In the genomic region with DNA sequence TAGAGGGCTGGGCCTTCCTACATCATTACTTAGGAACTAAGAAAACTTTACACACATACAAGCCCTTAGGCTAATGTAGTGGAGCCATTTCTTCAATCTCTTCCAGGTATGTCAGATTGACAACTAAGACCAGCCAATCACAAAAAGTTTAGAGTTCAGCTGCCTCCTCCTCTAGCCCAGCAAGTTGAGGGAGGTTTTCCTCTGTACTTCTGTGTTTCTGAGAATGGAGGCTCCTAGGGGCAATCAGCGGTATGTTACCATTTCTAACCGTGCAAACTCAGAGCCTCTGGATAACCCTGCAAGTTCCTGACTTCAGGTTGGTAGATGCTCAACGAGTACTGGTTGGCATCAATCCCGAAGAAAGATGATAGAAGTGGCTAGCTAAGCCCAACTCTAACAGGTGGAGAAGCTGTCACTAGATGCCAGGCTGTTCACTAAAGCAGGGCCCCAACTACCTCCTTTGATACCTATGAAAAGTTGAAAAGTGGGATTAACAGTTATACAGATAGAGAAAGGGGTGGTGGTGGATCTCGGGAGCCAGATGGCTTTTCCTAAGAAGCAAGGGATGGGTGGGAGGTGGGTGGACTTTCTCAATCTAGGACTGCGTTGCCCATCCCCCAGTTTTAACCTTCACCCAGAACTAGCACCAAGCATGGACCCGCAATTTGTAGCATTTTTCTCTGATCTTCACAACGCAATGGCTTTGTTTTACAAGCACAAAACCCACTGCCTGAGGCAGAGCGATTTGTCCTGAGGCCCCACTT, we compare ENCODE assay signal across 7 mouse cellular contexts. TPM values are rescaled to one million over a fixed set of nuclear protein-coding genes. Genes with fewer than 3 reads are reported as not detected.
A peak's percentile ranks its signal among the peaks of the same experiment; 100 is the strongest.
DNase-seq lines count a peak whose midpoint lies in the region; ATAC-seq and TF ChIP-seq lines count a peak whose summit lies in the region.

No protein-coding gene starts in this region.

- no peaks in the 10 kb centered on the region for H3K27me3 ChIP-seq in lung, postnatal 0 days (replicated peaks; ENCODE audit: insufficient read depth, low read length)
- H3K27me3 ChIP-seq in hindbrain, embryonic 12.5 days, result no peaks in the 10 kb centered on the region
- H3K27me3 ChIP-seq in midbrain, embryonic 12.5 days, result no peaks in the 10 kb centered on the region; the same call in 1 of the 2 replicates

- TF ChIP-seq EP300 in lung, postnatal 0 days (IDR thresholded peaks at IDR 0.05), result no peak

- H3K9ac ChIP-seq in lung, postnatal 0 days (replicated peaks; ENCODE audit: low read depth), result peak overlapping the region; percentile 32
- H3K9ac ChIP-seq in hindbrain, embryonic 12.5 days, result peak overlapping the region; percentile 92
- peak overlapping the region; percentile 91 for H3K9ac ChIP-seq in midbrain, embryonic 12.5 days (replicated peaks)

- peak; percentile 6; the same call in 1 of the 2 replicates for ATAC-seq in lung, postnatal 0 days
- 0 out of 2 replicates have a peak, but pooled peaks have one; percentile 47 for ATAC-seq in hindbrain, embryonic 12.5 days (ENCODE audit: low FRiP score)
- ATAC-seq in midbrain, embryonic 12.5 days (ENCODE audit: low FRiP score, low read depth), result peak; percentile 54; the same call in 1 of the 2 replicates

- TF ChIP-seq CTCF in lung, postnatal 0 days (IDR thresholded peaks at IDR 0.05), result no peak
- no peak for TF ChIP-seq CTCF in bone marrow, adult 2 months (IDR thresholded peaks at IDR 0.05; ENCODE audit: control insufficient read depth, insufficient read depth, low read length)

- peaks cover 21% of the 10 kb centered on the region for H3K4me1 ChIP-seq in lung, postnatal 0 days (ENCODE audit: insufficient read depth, low read depth, low read length)
- no peaks in the 10 kb centered on the region; the same call in 1 of the 2 replicates for H3K4me1 ChIP-seq in bone marrow, adult 2 months (ENCODE audit: control insufficient read depth, insufficient read depth, low read length)
- peaks cover 30% of the 10 kb centered on the region for H3K4me1 ChIP-seq in hindbrain, embryonic 12.5 days
- H3K4me1 ChIP-seq in midbrain, embryonic 12.5 days, result peaks cover 31% of the 10 kb centered on the region

- H3K36me3 ChIP-seq in lung, postnatal 0 days (ENCODE audit: insufficient read depth, low read length), result no peaks in the 10 kb centered on the region
- peaks cover 23% of the 10 kb centered on the region for H3K36me3 ChIP-seq in hindbrain, embryonic 12.5 days
- peaks cover 24% of the 10 kb centered on the region for H3K36me3 ChIP-seq in midbrain, embryonic 12.5 days

- DNase-seq in lung, postnatal 0 days (ENCODE audit: low spot score), result no peak
- no peak for DNase-seq in lung, postnatal 25 days (ENCODE audit: low spot score)
- no peak for DNase-seq in ovary, postnatal 14 days (ENCODE audit: low spot score)
- no peak for DNase-seq in adrenal gland, postnatal 4 days (ENCODE audit: low spot score in 2 of 2)

- peak overlapping the region; percentile 96 for H3K4me2 ChIP-seq in lung, postnatal 0 days (replicated peaks; ENCODE audit: low read depth, low read length)
- H3K4me2 ChIP-seq in hindbrain, embryonic 12.5 days (replicated peaks), result peak overlapping the region; percentile 89
- H3K4me2 ChIP-seq in midbrain, embryonic 12.5 days (replicated peaks), result peak overlapping the region; percentile 93

- TF ChIP-seq POLR2A in bone marrow, adult 2 months (IDR thresholded peaks at IDR 0.05; ENCODE audit: borderline replicate concordance, control insufficient read depth, low read depth, low read length), result no peak

- H3K9me3 ChIP-seq in lung, postnatal 0 days (ENCODE audit: low read length), result no peaks in the 10 kb centered on the region
- H3K9me3 ChIP-seq in hindbrain, embryonic 12.5 days (replicated peaks), result no peaks in the 10 kb centered on the region
- no peaks in the 10 kb centered on the region for H3K9me3 ChIP-seq in midbrain, embryonic 12.5 days

- H3K27ac ChIP-seq in lung, postnatal 0 days (ENCODE audit: low read length), result peak overlapping the region; percentile 72
- H3K27ac ChIP-seq in bone marrow, adult 2 months (ENCODE audit: control insufficient read depth, insufficient read depth, low read depth, low read length, poor library complexity), result no peak overlapping the region
- H3K27ac ChIP-seq in hindbrain, embryonic 12.5 days, result peak overlapping the region; percentile 75
- peak overlapping the region; percentile 72 for H3K27ac ChIP-seq in midbrain, embryonic 12.5 days (replicated peaks)

- peak overlapping the region; percentile 68 for H3K4me3 ChIP-seq in lung, postnatal 0 days (ENCODE audit: low read depth, low read length)
- peak overlapping the region; percentile 62 for H3K4me3 ChIP-seq in bone marrow, adult 2 months (replicated peaks; ENCODE audit: control insufficient read depth, low read depth, low read length)
- peak overlapping the region; percentile 90 for H3K4me3 ChIP-seq in hindbrain, embryonic 12.5 days
- peak overlapping the region; percentile 79 for H3K4me3 ChIP-seq in midbrain, embryonic 12.5 days

- 30% methylated on average over 9 of the region's 9 CpGs for WGBS in lung, postnatal 0 days
- 23% methylated on average over 9 of the region's 9 CpGs for WGBS in bone marrow, adult 2 months
- WGBS in hindbrain, embryonic 12.5 days, result 34% methylated on average over 9 of the region's 9 CpGs
- 31% methylated on average over 9 of the region's 9 CpGs for WGBS in midbrain, embryonic 12.5 days

RNA-seq across cellular contexts. Expression of a gene that starts 0.6 kb away (rescaled TPM):
- 47.9 and 50.6 TPM in 2 replicates for polyA plus RNA-seq in lung, postnatal 0 days (2015; fragmentation: Nextera tagmentation; extraction: Ambion mirVana)
- 9.8 and 23.4 TPM in 2 replicates for polyA plus RNA-seq in bone marrow, adult 2 months (2011; ENCODE audit: insufficient read depth, insufficient read length, low replicate concordance, missing spikeins)
- 85.3 and 90.3 TPM in 2 replicates for polyA plus RNA-seq in hindbrain, embryonic 12.5 days (2016; fragmentation: Nextera tagmentation; extraction: Ambion mirVana)
- polyA plus RNA-seq in midbrain, embryonic 12.5 days (2016; fragmentation: Nextera tagmentation; extraction: Ambion mirVana), result 89.6 and 92.4 TPM in 2 replicates
- total RNA-seq in adrenal gland, postnatal 4 days (2021), result 100 to 1,000 TPM; 158 to 164 TPM

RNA-seq across cellular contexts. Expression of a gene that starts 1.2 kb away (rescaled TPM):
- polyA plus RNA-seq in lung, postnatal 0 days (2015; fragmentation: Nextera tagmentation; extraction: Ambion mirVana), result 68.4 and 79.3 TPM in 2 replicates
- polyA plus RNA-seq in bone marrow, adult 2 months (2011; ENCODE audit: insufficient read depth, insufficient read length, low replicate concordance, missing spikeins), result 26.8 and 37.7 TPM in 2 replicates
- polyA plus RNA-seq in hindbrain, embryonic 12.5 days (2016; fragmentation: Nextera tagmentation; extraction: Ambion mirVana), result 33.0 and 38.5 TPM in 2 replicates
- polyA plus RNA-seq in midbrain, embryonic 12.5 days (2016; fragmentation: Nextera tagmentation; extraction: Ambion mirVana), result 35.4 and 37.5 TPM in 2 replicates
- 10 to 100 TPM; 43.8 to 46.4 TPM for total RNA-seq in adrenal gland, postnatal 4 days (2021)

Comparison
In these comparisons a context has a peak if more than half of its experiments do, and no peak if none do; other contexts are left out.
1. H3K9ac ChIP-seq: peak in every context shown above with its lines; median percentile 92 in hindbrain, embryonic 12.5 days; 91 in midbrain, embryonic 12.5 days; 32 in lung, postnatal 0 days.